Mouse (Mus musculus) left cerebral cortex, adult 18-20 months (tissue): ENCODE measurements around the gene Mia3. TPM values are rescaled to one million over a fixed set of nuclear protein-coding genes. Genes with fewer than 3 reads are reported as not detected.
"Not testable (repeated sequence)": the region's sequence is repeated elsewhere in the genome, so short reads cannot be mapped to it uniquely, and the experiment has no call there.

Experiments used
- DNase-seq, 2 experiments: peaks; one replicate each; pipeline ENCODE4 v3.0.0; 2021 to 2022; ENCODE audit warnings: low spot score in 2 of 2, mixed read lengths in 1 of 2
- total RNA-seq, 2 experiments: library from RNA; stranded (reverse); gene quantifications; 2 replicates each; pipeline ENCODE4 v1.2.3; 2021

Gene Mia3
- total RNA-seq, 2 experiments from 2014 or later: 240 to 241 TPM

DNA sequence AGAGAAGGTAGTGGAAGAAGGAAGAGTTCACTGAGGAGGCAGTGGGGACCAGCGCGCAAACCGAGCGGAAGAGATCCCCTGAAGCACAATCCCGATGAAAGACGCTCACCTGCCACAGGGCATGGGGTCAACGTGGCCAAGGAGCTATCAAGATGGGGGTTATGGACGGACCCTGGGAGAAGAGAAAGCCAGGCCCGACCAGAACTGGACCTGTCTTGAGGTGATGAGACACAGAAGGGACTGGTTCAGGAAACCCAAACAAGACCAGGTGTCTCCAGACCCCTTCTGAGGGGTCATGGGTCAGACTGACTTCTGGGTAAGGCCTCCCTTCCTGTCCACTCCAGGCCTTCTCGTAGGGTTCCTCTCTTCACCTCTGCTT is 23.5 kb downstream of the Mia3 start:
- no peak for DNase-seq

DNA sequence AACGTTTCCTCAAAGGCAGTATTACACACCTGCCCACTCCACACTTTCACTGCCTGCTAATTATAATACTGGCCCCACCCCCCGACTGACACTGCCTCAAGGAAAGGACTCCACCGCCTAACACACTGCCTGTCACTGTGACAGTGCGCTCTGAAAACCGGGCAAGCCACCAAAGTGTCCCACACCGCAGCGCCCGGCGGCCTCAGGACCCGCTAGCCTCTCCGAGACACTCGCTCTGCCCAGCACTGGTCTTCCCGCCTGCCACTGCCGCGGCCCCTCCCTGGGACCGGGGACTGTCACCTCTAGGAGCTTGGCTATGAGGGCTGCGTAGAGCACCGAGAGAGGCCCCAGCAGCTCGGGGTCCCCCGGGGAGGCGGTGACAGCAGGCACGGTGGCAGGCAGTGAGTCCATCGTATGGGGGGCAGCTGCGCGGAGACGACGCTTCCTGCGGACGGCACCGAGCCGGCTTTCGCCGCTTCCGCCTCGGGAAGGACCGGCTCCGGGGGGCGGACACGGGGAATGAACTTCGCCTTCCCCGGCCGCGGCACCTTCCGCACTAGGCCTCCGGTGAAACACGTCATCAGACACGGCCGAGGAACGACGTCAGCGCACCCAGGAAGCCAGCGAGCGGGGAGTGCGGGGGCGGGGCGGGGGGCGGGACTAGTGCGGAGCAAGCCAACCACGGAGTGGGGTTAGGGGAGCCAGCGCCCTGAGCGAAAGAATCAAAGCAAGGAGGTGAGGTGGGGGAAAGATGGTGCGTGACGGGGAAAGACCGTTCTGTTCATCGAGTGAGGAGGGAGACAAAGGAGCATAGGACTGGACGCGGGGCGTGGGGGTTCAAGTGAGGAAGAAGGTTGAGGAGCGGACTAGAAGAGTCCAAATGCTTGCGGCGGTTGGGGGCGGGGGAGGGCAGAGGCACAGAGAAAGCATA is 24.2 kb downstream of the Mia3 start:
- DNase-seq: peak; percentile 90 to 93

GRCm38 (mm10) chr1:183342902-183343301 is 26.5 kb downstream of the Mia3 start:
- DNase-seq: not testable (repeated sequence)

GRCm38 (mm10) chr1:183327171-183327570 is 42.2 kb downstream of the Mia3 start:
- DNase-seq: no peak

- no peak for DNase-seq
Observed at GRCm38 (mm10) chr1:183324433-183324832, 44.9 kb downstream of the Mia3 start.

DNA sequence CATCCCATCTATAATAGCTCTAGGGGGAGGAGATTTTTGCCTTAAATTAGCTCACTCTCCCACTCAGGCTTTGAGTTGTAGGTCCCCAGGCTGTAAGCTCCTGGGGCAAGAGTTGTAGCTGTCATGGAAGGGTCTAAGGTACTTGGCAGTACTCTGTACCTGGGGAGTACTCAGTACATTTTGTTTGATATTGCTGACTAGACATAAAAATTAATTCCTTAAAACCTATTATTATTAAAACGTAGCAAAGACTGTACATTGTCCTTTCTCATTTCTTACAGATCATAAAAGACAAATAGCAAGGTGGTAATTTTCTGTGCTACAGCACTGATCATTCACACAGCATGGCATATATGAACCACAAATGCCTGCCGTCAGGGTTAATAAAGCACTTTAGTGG is 45.4 kb downstream of the Mia3 start:
- no peak for DNase-seq

GRCm38 (mm10) chr1:183322496-183322895 is 46.9 kb downstream of the Mia3 start:
- not testable (repeated sequence) for DNase-seq

GRCm38 (mm10) chr1:183320708-183321107 is 48.6 kb downstream of the Mia3 start:
- DNase-seq: no peak

DNA sequence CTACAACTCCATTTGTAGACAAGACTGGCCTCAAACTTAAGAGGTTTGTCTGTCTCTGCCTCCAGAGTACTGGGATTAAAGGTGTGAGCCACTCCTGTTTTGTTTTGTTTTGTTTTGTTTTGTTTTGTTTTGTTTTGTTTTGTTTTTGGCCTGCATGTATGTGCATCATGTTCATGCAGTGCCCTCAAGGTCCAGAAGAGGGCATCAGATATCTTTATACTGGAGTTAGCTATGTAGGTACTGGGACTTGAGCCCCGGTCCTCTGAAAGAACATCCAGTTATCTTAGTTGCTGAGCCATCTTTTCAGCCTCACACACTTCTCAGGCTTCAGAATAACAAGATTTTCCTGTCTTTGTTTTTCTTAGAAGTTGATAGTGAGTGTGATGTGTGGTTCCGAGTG is 53.6 kb downstream of the Mia3 start:
- DNase-seq: no peak

DNA sequence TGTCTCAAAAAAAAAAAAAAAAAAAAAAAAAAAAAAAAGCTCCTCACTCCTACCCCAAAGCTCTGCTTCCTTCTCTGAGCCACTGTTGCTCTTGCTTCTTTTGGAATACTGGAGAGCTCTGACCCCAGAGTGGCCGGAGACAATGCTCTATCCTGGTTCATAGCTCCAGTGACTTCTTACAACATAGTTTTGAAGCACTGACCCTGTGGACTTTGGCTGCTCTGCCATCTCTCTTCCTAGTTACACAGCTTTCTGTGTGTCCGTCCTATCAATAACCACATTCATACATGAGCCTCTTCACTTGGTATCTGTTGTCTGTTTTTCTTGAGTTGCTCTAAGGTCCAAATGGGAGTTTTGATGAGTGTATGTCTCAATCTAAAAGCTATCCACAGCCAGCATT is 57.3 kb downstream of the Mia3 start:
- no peak for DNase-seq

- DNase-seq: not testable (repeated sequence)
Observed at GRCm38 (mm10) chr1:183309601-183310000, 59.8 kb downstream of the Mia3 start.

DNA sequence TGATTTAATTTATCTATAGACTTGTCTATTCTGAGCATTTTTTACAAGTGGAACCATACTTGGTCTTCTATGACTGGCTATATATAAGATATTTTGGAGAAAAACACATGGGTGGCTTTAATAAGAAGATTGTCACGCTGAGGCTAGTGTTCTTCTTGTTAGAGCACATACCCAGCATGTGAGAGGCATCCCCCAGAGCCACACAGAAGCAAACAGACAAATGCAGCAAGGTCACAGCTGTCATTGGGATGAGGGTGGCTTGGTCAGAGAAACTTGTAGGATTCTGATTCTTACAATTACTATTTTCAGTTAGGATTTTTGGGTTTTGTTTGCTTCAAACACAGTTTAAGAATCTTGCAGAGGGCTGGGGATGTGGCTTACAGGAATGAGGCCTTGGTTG is 60.9 kb downstream of the Mia3 start:
- DNase-seq: no peak

DNA sequence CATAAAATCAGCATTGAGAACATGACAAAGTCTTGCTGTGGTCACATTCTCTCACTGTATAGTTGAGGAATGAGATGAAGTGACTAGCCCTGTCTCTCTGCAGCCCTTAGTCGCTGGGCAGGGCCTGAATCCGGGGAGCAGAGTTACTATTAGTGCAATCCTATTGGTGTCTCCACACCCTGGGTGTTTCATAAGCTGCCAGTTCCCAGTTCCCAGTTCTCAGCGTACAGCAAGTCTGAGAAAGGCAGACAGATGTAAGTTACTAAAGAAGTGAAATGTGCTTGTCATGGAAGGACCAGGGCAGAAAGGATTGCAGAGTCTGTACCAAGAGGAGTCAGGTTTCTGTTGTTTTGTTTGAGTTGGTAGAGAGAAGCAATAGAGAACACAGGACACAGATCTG is 61.8 kb downstream of the Mia3 start:
- DNase-seq: no peak

DNA sequence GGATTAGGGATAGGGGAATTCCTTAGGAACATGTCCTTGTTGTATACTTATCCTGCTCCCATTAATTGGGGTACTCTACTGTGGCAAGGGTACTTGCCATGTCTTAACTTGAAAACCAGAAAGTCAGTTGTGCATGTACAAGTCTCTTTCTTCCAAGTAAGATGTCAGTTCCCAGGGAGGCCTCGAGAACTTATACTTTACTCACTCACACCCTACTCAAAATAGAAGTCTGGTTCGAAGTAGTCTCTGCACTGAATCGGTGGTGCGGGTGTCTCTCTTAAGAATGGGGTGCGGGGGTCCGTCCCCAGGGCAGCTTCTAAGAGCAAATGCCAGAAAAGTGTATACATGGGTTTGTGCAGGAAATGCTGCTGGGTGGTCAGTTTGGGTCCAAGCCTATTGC is 70.2 kb downstream of the Mia3 start:
- DNase-seq: peak; percentile 98 to 99

GRCm38 (mm10) chr1:183297886-183298489 is 71.4 kb downstream of the Mia3 start:
- peak; percentile 47 to 58 for DNase-seq

DNA sequence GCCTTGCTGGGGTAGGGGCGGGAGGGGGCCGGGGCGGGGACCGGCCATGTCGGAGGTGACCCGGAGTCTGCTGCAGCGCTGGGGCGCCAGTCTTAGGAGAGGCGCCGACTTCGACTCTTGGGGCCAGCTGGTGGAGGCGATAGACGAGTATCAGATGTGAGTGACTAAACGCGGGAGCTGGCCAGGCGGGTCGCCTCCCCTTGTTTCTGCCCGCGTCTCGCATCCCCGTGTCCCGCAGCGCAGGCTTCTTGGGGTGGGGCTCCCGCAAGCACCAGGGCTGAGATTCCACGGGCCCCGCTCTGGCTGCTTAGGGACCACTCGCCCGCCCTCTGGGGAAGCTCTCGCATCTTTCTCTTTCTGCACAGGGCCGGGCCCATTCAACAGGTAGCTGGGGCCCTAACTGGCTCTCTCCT is 71.9 kb downstream of the Mia3 start:
- peak in 1 of 2 experiments; percentile 15 for DNase-seq

DNA sequence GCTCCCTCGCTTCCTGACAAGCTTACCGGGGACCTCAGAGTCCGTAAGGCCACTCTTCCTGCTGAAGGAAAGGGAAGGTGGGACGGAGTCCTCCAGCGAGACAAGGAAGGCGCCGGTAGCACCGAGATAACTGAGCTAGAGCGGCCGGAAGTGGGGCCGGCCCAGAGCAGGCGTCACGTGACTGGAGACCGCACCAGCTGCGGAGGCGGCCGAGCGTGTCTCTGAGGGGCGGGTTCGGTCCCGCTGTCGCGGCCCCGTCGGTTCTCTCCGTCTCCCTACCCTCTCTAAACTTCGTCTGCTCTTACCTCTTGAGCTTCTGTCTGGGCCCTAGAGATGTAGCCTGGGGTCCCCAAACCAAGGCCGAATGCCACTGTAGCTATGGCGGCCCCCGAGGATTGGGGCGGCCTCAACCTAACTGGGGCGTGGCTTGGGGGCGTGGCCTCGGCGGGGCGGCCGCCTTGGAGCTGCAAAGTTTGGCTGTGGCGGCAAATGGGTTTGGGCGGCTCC is 72.4 kb downstream of the Mia3 start, which contains the start of gene Brox:
Gene Brox (minus strand): TSS at position 393 of the 507 bp plus-strand sequence.
- DNase-seq: peak; percentile 94

DNA sequence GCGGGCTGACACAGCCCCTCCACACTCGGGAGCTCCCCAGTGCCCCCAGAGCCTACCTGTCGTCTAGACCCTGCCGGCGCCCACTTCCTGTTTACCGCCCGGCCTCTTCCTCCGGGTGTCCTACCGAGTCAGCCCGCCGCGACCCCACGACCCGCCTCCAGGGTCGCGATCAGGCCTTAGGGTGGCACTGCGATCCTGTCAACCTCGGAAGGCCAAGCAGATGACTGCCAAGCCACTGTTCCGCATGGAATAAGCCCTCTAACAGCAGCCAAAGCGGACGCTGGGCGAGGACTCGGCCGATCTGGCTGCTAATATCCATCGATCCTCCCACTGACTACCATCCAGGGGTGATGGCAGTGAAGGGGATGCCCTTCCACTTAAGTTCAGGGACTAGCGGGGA is 72.9 kb downstream of the Mia3 start, which contains the start of gene Aida:
Gene Aida (plus strand): TSS at position 126 of the 400 bp plus-strand sequence.
- peak; percentile 30 to 34 for DNase-seq

DNA sequence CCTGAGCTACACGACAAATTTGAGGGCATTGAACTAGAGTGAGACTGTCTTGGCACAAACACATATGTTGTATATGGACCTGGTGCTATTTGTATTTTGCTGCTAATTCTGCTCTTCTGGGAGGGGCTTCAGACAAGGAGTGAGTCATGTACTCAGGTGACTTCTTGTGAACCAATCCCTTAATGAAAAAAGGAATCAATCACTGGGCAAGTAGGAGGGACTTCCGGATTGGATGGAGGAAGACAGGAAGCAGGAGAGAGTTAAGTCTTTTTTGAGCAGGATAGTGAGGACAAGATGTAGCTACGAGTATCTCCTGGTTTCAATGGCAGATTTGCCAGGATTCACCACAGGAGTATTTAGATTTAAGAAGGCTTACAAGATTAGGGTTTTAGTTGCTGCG is 79.8 kb downstream of the Mia3 start:
- no peak for DNase-seq

DNA sequence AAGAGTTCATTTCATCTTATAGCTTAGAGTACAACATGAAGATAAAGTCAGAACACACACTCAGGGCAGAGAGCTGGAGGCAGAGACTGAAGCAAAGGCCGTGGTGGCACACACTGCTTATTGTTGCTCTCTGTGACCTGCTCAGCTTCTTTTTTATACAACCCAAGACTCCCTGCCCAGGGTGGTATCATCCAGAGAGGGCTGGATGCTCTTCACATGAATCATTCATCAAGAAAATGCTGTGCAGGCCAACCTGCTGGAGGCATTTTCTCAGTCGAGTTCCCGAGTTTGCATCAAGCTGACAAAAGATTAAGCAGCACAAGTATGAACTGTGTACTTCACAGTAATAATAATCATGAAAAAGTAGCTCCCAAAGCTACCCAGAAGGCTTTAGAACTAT is 81.0 kb downstream of the Mia3 start:
- DNase-seq: no peak
